Mouse (Mus musculus) cerebellum, adult 2 months (tissue): ENCODE measurements around the gene Rnase2b. TPM values are rescaled to one million over a fixed set of nuclear protein-coding genes. Genes with fewer than 3 reads are reported as not detected.

Experiments
- DNase-seq, 2 experiments: peaks; one replicate each; pipeline ENCODE4 v3.0.0; 2021
- H3K27ac ChIP-seq: fragments of 200-500 bp; 2 replicates; pipeline ENCODE4 v1.5.1; 2012; ENCODE audit warnings: low read length, control low read depth, inconsistent platforms; ENCODE audit not compliant: insufficient read depth
- H3K27me3 ChIP-seq: fragments of 200-500 bp; 2 replicates; pipeline ENCODE4 v1.6.1; 2012; ENCODE audit warnings: inconsistent platforms, mild to moderate bottlenecking, low read length, moderate library complexity; ENCODE audit not compliant: control insufficient read depth, insufficient read depth
- H3K4me1 ChIP-seq: fragments of 200-500 bp; 2 replicates; pipeline ENCODE4 v1.6.1; 2011; ENCODE audit warnings: low read length; ENCODE audit not compliant: control insufficient read depth, insufficient read depth
- H3K4me3 ChIP-seq: fragments of 200-500 bp; replicated peaks from 2 replicates; pipeline ENCODE3; 2011; ENCODE audit warnings: mild to moderate bottlenecking, low read depth, low read length, control low read depth; ENCODE audit not compliant: insufficient read depth
- CTCF ChIP-seq: fragments of 200-500 bp; IDR thresholded peaks from 2 replicates; pipeline ENCODE4 v1.5.1; 2011; ENCODE audit warnings: low read depth, mild to moderate bottlenecking, control low read depth, low read length, moderate library complexity, borderline replicate concordance; ENCODE audit not compliant: insufficient read depth
- POLR2A ChIP-seq: fragments of 200-500 bp; IDR thresholded peaks from 2 replicates; pipeline ENCODE4 v1.6.1; 2011; ENCODE audit warnings: low read length, control low read depth, borderline replicate concordance; ENCODE audit not compliant: insufficient read depth
- WGBS: fragments of 180-500 bp; shearing (Covaris S2); methylation state at CpG from one replicate; pipeline ENCODE4 v1.1.7; 2018; 5-methylcytosine and 5-hydroxymethylcytosine counted together
- polyA plus RNA-seq: library from polyadenylated mRNA; depleted of rRNA; stranded (reverse); fragments of >200 nt; gene quantifications from 2 replicates; pipeline ENCODE4 v1.2.3, GENCODE M21; 2012; rRNA removed

Rnase2b gene
- polyA plus RNA-seq, 1 experiment: not detected

- TF ChIP-seq CTCF (no peak), POLR2A (no peak)
- Histone ChIP-seq H3K27ac (no peak overlapping the region), H3K4me3 (no peak overlapping the region), H3K27me3 (no peaks in the 10 kb centered on the region), H3K4me1 (no peaks in the 10 kb centered on the region)
- peak in 1 of 2 experiments; percentile 12 for DNase-seq
- WGBS: 65% methylated on average over 2 of the region's 2 CpGs
These were observed 38.0 kb downstream of the Rnase2b start for GRCm38 (mm10) chr14:51200054-51200453.

GRCm38 (mm10) chr14:51200466-51200865, 38.4 kb downstream of the Rnase2b start:
- no peaks in the 10 kb centered on the region for H3K4me1 ChIP-seq
- H3K27ac ChIP-seq: no peak overlapping the region
- no peaks in the 10 kb centered on the region for H3K27me3 ChIP-seq
- 95% methylated on average over 2 of the region's 2 CpGs for WGBS
- no peak overlapping the region for H3K4me3 ChIP-seq
- TF ChIP-seq POLR2A (no peak), CTCF (no peak)
- no peak for DNase-seq

GRCm38 (mm10) chr14:51203115-51203514, 41.1 kb downstream of the Rnase2b start, which contains the start of gene Ear14:
Ear14 (plus strand) TSS chr14:51203391.
- Histone ChIP-seq H3K4me3 (no peak within 1 kb of the TSS), H3K4me1 (no peaks in the 10 kb centered on the region), H3K27ac (no peak within 1 kb of the TSS), H3K27me3 (no peaks in the 10 kb centered on the region)
- WGBS: 89% methylated on average over 2 of the region's 2 CpGs
- DNase-seq: no peak
- TF ChIP-seq CTCF (no peak), POLR2A (no peak)

Other genes starting within 250 kb of the Rnase2b start
- gene Osgep, start 237.4 kb upstream of the Rnase2b start, polyA plus RNA-seq: 65.1 and 70.3 TPM in 2 replicates
- gene Apex1, start 237.3 kb upstream of the Rnase2b start, polyA plus RNA-seq: 48.5 and 49.7 TPM in 2 replicates
- 204 and 212 TPM in 2 replicates for gene Pip4p1, start 231.4 kb upstream of the Rnase2b start, polyA plus RNA-seq
- 21.0 and 25.1 TPM in 2 replicates for gene Pnp, start 231.2 kb upstream of the Rnase2b start, polyA plus RNA-seq
- gene Gm49342, start 217.7 kb upstream of the Rnase2b start, polyA plus RNA-seq: 22.2 and 23.9 TPM in 2 replicates
- 0.98 and 1.0 TPM in 2 replicates for gene Pnp2, start 206.3 kb upstream of the Rnase2b start, polyA plus RNA-seq
- gene Rnase10, start 154.5 kb upstream of the Rnase2b start, polyA plus RNA-seq: not detected in 2 replicates
- not detected in 2 replicates for gene Rnase9, start 120.4 kb upstream of the Rnase2b start, polyA plus RNA-seq
- not detected in 2 replicates for gene Rnase11, start 112.1 kb upstream of the Rnase2b start, polyA plus RNA-seq
- not detected in 2 replicates for gene Rnase12, start 104.6 kb upstream of the Rnase2b start, polyA plus RNA-seq
- not detected in 2 replicates for gene Olfr750, start 87.8 kb upstream of the Rnase2b start, polyA plus RNA-seq
- 11.5 and 12.4 TPM in 2 replicates for gene Rnase4, start 71.2 kb upstream of the Rnase2b start, polyA plus RNA-seq
- gene Ang, start 71.1 kb upstream of the Rnase2b start, polyA plus RNA-seq: 2.9 TPM in 2 replicates
- gene Eddm3b, start 47.8 kb upstream of the Rnase2b start, polyA plus RNA-seq: not detected in 2 replicates
- gene Rnase6, start 38.4 kb upstream of the Rnase2b start, polyA plus RNA-seq: 0.61 and 0.81 TPM in 2 replicates
- gene Rnase1, start 15.5 kb upstream of the Rnase2b start, polyA plus RNA-seq: 3.3 and 4.1 TPM in 2 replicates
- not detected in 2 replicates for gene Ang2, start 36.9 kb downstream of the Rnase2b start, polyA plus RNA-seq
- gene Ear14, start 41.1 kb downstream of the Rnase2b start, polyA plus RNA-seq: not detected in 2 replicates
- gene Rnase2a, start 93.9 kb downstream of the Rnase2b start, polyA plus RNA-seq: not detected in 2 replicates
- gene Gm7247, start 199.5 kb downstream of the Rnase2b start, polyA plus RNA-seq: not detected in 2 replicates
- not detected in 2 replicates for gene Vmn2r88, start 248.6 kb downstream of the Rnase2b start, polyA plus RNA-seq